ENCODE assay signal across 15 mouse cellular contexts in the genomic region with DNA sequence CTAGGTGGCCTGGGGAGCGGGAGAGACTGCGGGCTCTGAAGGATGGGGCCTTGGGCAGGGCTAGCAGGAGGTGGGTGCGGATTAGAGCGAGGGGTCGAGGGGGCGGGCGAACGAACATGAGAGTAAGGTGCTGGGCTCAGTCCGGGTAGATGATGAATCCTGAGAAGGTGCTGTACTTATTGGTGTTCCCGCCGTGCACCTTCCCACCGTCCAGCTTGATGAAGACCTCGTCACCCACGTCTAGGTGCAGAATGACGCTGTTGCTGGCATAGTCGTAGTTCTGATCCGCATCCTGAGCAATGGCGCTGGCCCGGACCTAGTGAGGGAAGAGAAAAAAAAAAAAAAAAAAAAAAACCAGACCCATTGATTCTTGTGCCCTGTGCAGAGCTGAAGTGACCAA. TPM values are rescaled to one million over a fixed set of nuclear protein-coding genes. Genes with fewer than 3 reads are reported as not detected.
DNase-seq lines count a peak whose midpoint lies in the region; ATAC-seq and TF ChIP-seq lines count a peak whose summit lies in the region.
"Had no signal": no experiment of that assay in that cellular context is flagged by ENCODE, and none has a peak within 500 bp of the region (broad histone marks: within the 10 kb centered on the region; RNA-seq: fewer than 3 reads in every experiment).

No protein-coding gene starts in this region.

- no peak overlapping the region for H3K27ac ChIP-seq in heart, embryonic 10.5 days
- H3K27ac ChIP-seq in kidney, postnatal 0 days: no peak overlapping the region
- H3K27ac ChIP-seq in ES-Bruce4 (ENCODE audit: insufficient read depth, low read length): no peak overlapping the region
- H3K27ac ChIP-seq in liver, embryonic 12.5 days: no peak overlapping the region
- H3K27ac ChIP-seq: macrophage had no signal

- intact Hi-C loops in left cerebral cortex, postnatal 36 days (cut with DNase I): loop anchor here (5.0 to 10.0 kb wide), 3 partner anchors 37 to 180 kb away; no protein-coding TSS in a partner anchor

- no peak overlapping the region for H3K9ac ChIP-seq in kidney, postnatal 0 days (ENCODE audit: low read depth, low read length)
- peak overlapping the region; percentile 14; the same call in 1 of the 2 replicates for H3K9ac ChIP-seq in ES-Bruce4 (ENCODE audit: low read depth, poor library complexity, severe bottlenecking)
- H3K9ac ChIP-seq in liver, embryonic 12.5 days: no peak overlapping the region

- no peak for TF ChIP-seq EP300 in ES-Bruce4 (IDR thresholded peaks at IDR 0.05; ENCODE audit: insufficient read depth, low read depth, low read length)

- H3K4me2 ChIP-seq in kidney, postnatal 0 days (ENCODE audit: low read length): peak overlapping the region; percentile 43
- peak overlapping the region; percentile 26; the same call in 1 of the 2 replicates for H3K4me2 ChIP-seq in liver, embryonic 12.5 days

- no peak for TF ChIP-seq POLR2A in ES-Bruce4 (IDR thresholded peaks at IDR 0.05; ENCODE audit: insufficient read depth, low read length)

- no peaks in the 10 kb centered on the region for H3K9me3 ChIP-seq in heart, embryonic 10.5 days
- no peaks in the 10 kb centered on the region for H3K9me3 ChIP-seq in kidney, postnatal 0 days (replicated peaks; ENCODE audit: low read length)
- H3K9me3 ChIP-seq in ES-Bruce4 (replicated peaks; ENCODE audit: control insufficient read depth, insufficient read depth, low read length, poor library complexity, severe bottlenecking): no peaks in the 10 kb centered on the region
- H3K9me3 ChIP-seq in liver, embryonic 12.5 days (replicated peaks): no peaks in the 10 kb centered on the region

- no peak for DNase-seq in heart, embryonic 10.5 days (ENCODE audit: low spot score)
- no peak for DNase-seq in heart, adult 9 months (ENCODE audit: low spot score in 2 of 2)
- DNase-seq in kidney, postnatal 0 days (ENCODE audit: low spot score): no peak
- no peak for DNase-seq in kidney, postnatal 36 days
- no peak for DNase-seq in layer of hippocampus, postnatal 14 days (ENCODE audit: low spot score in 2 of 2)
- DNase-seq in left cerebral cortex, postnatal 36 days (ENCODE audit: low spot score in 2 of 2): no peak
- DNase-seq: adrenal gland, adult 2 months; gastrocnemius, postnatal 10 days; thymus, postnatal 14 days had no signal

- 6% methylated on average over 19 of the region's 19 CpGs for WGBS in heart, embryonic 10.5 days
- 26% methylated on average over 19 of the region's 19 CpGs for WGBS in kidney, postnatal 0 days
- 24% methylated on average over 19 of the region's 19 CpGs for WGBS in liver, embryonic 12.5 days (ENCODE audit: insufficient replicate concordance)

- peaks cover 69% of the 10 kb centered on the region for H3K27me3 ChIP-seq in heart, embryonic 10.5 days (ENCODE audit: insufficient read depth, poor library complexity, severe bottlenecking)
- peaks cover 22% of the 10 kb centered on the region for H3K27me3 ChIP-seq in kidney, postnatal 0 days (ENCODE audit: insufficient read depth, low read length)
- no peaks in the 10 kb centered on the region for H3K27me3 ChIP-seq in ES-Bruce4 (ENCODE audit: control insufficient read depth, insufficient read depth, low read length, poor library complexity, severe bottlenecking)
- peaks cover 68% of the 10 kb centered on the region for H3K27me3 ChIP-seq in liver, embryonic 12.5 days (replicated peaks)

- ATAC-seq in kidney, postnatal 0 days (replicated peaks; ENCODE audit: low FRiP score, low read depth): no peak; the same call in 1 of the 2 replicates
- ATAC-seq in liver, embryonic 12.5 days: no peak

- no peak for TF ChIP-seq CTCF in kidney, postnatal 0 days (IDR thresholded peaks at IDR 0.05; ENCODE audit: low read depth)
- no peak for TF ChIP-seq CTCF in ES-Bruce4 (IDR thresholded peaks at IDR 0.05; ENCODE audit: low read depth, low read length)

- peaks cover 42% of the 10 kb centered on the region for H3K36me3 ChIP-seq in heart, embryonic 10.5 days
- 0 out of 2 replicates have a peak, but pooled peaks cover 5% of the 10 kb centered on the region for H3K36me3 ChIP-seq in kidney, postnatal 0 days (ENCODE audit: insufficient read depth, low read length)
- peaks cover 15% of the 10 kb centered on the region for H3K36me3 ChIP-seq in ES-Bruce4 (ENCODE audit: control insufficient read depth, insufficient read depth, low read length, poor library complexity, severe bottlenecking)
- peaks cover 42% of the 10 kb centered on the region for H3K36me3 ChIP-seq in liver, embryonic 12.5 days

- peaks cover 37% of the 10 kb centered on the region for H3K4me1 ChIP-seq in heart, embryonic 10.5 days
- peaks cover 4% of the 10 kb centered on the region; the same call in 1 of the 2 replicates for H3K4me1 ChIP-seq in kidney, postnatal 0 days (replicated peaks; ENCODE audit: insufficient read depth, low read length)
- H3K4me1 ChIP-seq in ES-Bruce4 (ENCODE audit: control insufficient read depth, insufficient read depth, low read length): peaks cover 2% of the 10 kb centered on the region
- H3K4me1 ChIP-seq in liver, embryonic 12.5 days: peaks cover 30% of the 10 kb centered on the region

- peak overlapping the region; percentile 45 for H3K4me3 ChIP-seq in heart, embryonic 10.5 days
- H3K4me3 ChIP-seq in kidney, postnatal 0 days (replicated peaks; ENCODE audit: low read depth, low read length): no peak overlapping the region
- peak overlapping the region; percentile 7; the same call in 1 of the 2 replicates for H3K4me3 ChIP-seq in ES-Bruce4 (ENCODE audit: low read depth, low read length)
- H3K4me3 ChIP-seq in liver, embryonic 12.5 days: 0 out of 2 replicates have a peak overlapping the region, but pooled peaks have one; percentile 15

RNA-seq across cellular contexts. Expression of a gene that starts 3.0 kb away (rescaled TPM):
- polyA plus RNA-seq in heart, embryonic 10.5 days (2016; fragmentation: Nextera tagmentation; extraction: Ambion mirVana): 0.12 and 0.20 TPM in 2 replicates
- polyA plus RNA-seq in kidney, postnatal 0 days (2015; fragmentation: Nextera tagmentation; extraction: Ambion mirVana): 1.3 TPM in 2 replicates
- 0.96 TPM in 1 of 2 replicates, not detected in the other for polyA plus RNA-seq in ES-Bruce4 (2011; ENCODE audit: insufficient read depth, insufficient read length, low read depth, missing spikeins)
- 0.13 TPM in 1 of 2 replicates, not detected in the other for polyA plus RNA-seq in liver, embryonic 12.5 days (2016; fragmentation: Nextera tagmentation; extraction: Ambion mirVana)
- total RNA-seq in layer of hippocampus, postnatal 14 days (2021): under 1 TPM in 1 of 2 experiments, not detected in 1; 0.44 TPM
- total RNA-seq in left cerebral cortex, postnatal 36 days (2021): not detected
- total RNA-seq: adrenal gland, adult 2 months; gastrocnemius, postnatal 10 days; left cerebral cortex, adult 8-10 months; neutrophil, adult 5-6 weeks had no signal
- polyA plus RNA-seq: adrenal gland, adult 2 months; cortical plate, adult 2 months; macrophage had no signal

RNA-seq across cellular contexts. Expression of a gene that starts 8.4 kb away (rescaled TPM):
- 2.7 and 7.5 TPM in 2 replicates for polyA plus RNA-seq in heart, embryonic 10.5 days (2016; fragmentation: Nextera tagmentation; extraction: Ambion mirVana)
- 8.8 TPM in 2 replicates for polyA plus RNA-seq in kidney, postnatal 0 days (2015; fragmentation: Nextera tagmentation; extraction: Ambion mirVana)
- polyA plus RNA-seq in ES-Bruce4 (2011; ENCODE audit: insufficient read depth, insufficient read length, low read depth, missing spikeins): 5.0 and 5.4 TPM in 2 replicates
- polyA plus RNA-seq in liver, embryonic 12.5 days (2016; fragmentation: Nextera tagmentation; extraction: Ambion mirVana): 14.4 and 16.9 TPM in 2 replicates
- under 1 TPM in 1 of 2 experiments, not detected in 1; 0.28 TPM for total RNA-seq in layer of hippocampus, postnatal 14 days (2021)
- under 1 TPM; 0.25 to 0.27 TPM for total RNA-seq in left cerebral cortex, postnatal 36 days (2021)
- total RNA-seq: neutrophil, adult 5-6 weeks had no signal
- polyA plus RNA-seq: macrophage had no signal

RNA-seq across cellular contexts. Expression of a gene that starts 10.2 kb away (rescaled TPM):
- polyA plus RNA-seq in heart, embryonic 10.5 days (2016; fragmentation: Nextera tagmentation; extraction: Ambion mirVana): 35.7 TPM in 2 replicates
- 11.4 and 11.5 TPM in 2 replicates for polyA plus RNA-seq in kidney, postnatal 0 days (2015; fragmentation: Nextera tagmentation; extraction: Ambion mirVana)
- 43.3 and 46.5 TPM in 2 replicates for polyA plus RNA-seq in ES-Bruce4 (2011; ENCODE audit: insufficient read depth, insufficient read length, low read depth, missing spikeins)
- polyA plus RNA-seq in liver, embryonic 12.5 days (2016; fragmentation: Nextera tagmentation; extraction: Ambion mirVana): 22.1 and 23.6 TPM in 2 replicates
- total RNA-seq in layer of hippocampus, postnatal 14 days (2021): 1 to 10 TPM; 1.2 to 2.6 TPM
- under 1 TPM in 1 of 2 experiments, not detected in 1; 0.32 TPM for total RNA-seq in left cerebral cortex, postnatal 36 days (2021)

RNA-seq across cellular contexts. Expression of a gene that starts 29.6 kb away (rescaled TPM):
- 0.36 and 1.1 TPM in 2 replicates for polyA plus RNA-seq in heart, embryonic 10.5 days (2016; fragmentation: Nextera tagmentation; extraction: Ambion mirVana)
- polyA plus RNA-seq in kidney, postnatal 0 days (2015; fragmentation: Nextera tagmentation; extraction: Ambion mirVana): 0.26 and 0.82 TPM in 2 replicates
- polyA plus RNA-seq in ES-Bruce4 (2011; ENCODE audit: insufficient read depth, insufficient read length, low read depth, missing spikeins): 8.0 and 11.5 TPM in 2 replicates
- polyA plus RNA-seq in liver, embryonic 12.5 days (2016; fragmentation: Nextera tagmentation; extraction: Ambion mirVana): 0.35 and 0.89 TPM in 2 replicates
- 1 to 10 TPM; 3.7 to 5.1 TPM for total RNA-seq in layer of hippocampus, postnatal 14 days (2021)
- 1 to 10 TPM in 1 of 2 experiments, under 1 TPM in 1; 0.97 to 1.8 TPM for total RNA-seq in left cerebral cortex, postnatal 36 days (2021)
- total RNA-seq: neutrophil, adult 5-6 weeks had no signal

RNA-seq across cellular contexts. Expression of a gene that starts 41.1 kb away (rescaled TPM):
- polyA plus RNA-seq in heart, embryonic 10.5 days (2016; fragmentation: Nextera tagmentation; extraction: Ambion mirVana): 42.1 and 58.5 TPM in 2 replicates
- 33.5 and 34.6 TPM in 2 replicates for polyA plus RNA-seq in kidney, postnatal 0 days (2015; fragmentation: Nextera tagmentation; extraction: Ambion mirVana)
- polyA plus RNA-seq in ES-Bruce4 (2011; ENCODE audit: insufficient read depth, insufficient read length, low read depth, missing spikeins): 60.7 and 65.1 TPM in 2 replicates
- polyA plus RNA-seq in liver, embryonic 12.5 days (2016; fragmentation: Nextera tagmentation; extraction: Ambion mirVana): 23.6 and 23.8 TPM in 2 replicates
- 10 to 100 TPM; 35.2 to 38.6 TPM for total RNA-seq in layer of hippocampus, postnatal 14 days (2021)
- 10 to 100 TPM; 35.2 to 37.5 TPM for total RNA-seq in left cerebral cortex, postnatal 36 days (2021)
- total RNA-seq: neutrophil, adult 5-6 weeks had no signal
